Mouse (Mus musculus): ENCODE measurements around the gene Prkcz.

Prkcz gene

GRCm38 (mm10) chr4:155306356-155307242 is 54.6 kb downstream of the Prkcz start:
- DNase-seq, result no peak

DNA sequence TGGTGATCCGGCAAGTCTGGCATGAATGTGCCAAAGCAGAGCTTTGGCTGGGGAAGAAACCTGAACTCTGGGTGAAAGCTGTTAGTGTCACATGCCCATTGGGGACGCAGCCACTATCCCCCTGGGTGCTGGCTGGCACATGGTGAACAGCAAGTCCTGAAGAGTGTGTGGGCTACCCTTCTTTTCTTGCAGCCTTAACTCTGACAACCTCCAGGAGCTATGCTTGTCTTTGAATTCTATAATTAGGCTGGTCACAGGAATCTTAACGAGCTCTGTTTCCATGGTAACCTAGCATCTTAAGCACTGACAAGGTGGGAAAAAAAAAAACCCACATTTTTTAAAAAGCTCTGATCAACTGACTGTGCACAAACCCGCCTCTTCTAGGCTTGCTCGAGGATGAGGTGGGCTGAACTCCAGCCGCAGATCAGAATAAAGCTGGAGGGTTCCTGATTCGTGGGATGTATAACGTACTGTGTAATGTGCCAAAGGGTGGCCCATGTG is 55.6 kb downstream of the Prkcz start:
- no peak for DNase-seq

DNA sequence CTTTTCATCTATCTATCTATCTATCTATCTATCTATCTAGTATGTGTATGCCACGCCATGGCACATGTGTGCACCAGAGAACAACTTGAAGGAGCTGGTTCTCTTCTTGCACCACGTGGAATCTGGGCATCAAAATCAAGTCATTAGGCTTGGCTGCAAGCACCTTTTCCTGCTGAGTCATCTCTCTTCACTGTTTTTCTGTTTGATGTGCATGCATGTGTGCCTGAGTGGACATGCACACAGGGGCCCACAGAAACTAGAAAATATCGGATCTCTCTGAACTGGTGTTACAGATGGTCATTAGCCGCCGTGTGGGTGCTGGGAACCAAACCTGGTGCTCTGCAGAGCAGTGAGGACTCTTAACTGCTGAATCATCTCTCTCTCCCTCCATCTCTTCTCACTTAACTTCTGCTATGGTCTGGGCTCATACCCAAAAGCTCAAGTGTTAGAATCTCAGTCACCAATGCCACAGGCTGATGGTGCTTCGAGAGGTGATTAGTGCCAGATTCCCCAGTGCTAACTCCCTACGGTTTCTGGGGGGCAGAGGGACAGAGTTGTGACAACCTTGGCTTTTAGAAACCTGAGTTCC is 56.6 kb downstream of the Prkcz start:
- no peak for DNase-seq

DNA sequence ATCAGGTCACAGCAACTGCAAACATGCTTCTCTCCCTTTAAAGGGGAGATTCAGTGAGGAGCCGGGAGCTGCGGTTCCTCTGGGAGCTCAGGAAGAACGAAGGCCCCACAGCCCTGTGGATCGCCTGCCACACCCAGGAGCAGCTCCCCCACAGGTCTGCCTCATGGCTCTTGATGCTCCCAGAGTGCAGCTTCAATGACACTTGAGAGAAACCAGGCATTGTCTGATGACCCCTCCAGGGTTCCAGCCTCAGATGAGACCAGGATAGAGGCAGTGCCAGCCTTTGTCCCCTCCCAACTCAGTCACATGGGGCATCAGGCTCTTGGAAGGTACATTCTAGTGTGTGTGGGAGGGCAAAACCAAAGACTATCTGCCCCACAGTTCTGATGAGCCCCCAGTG is 59.2 kb downstream of the Prkcz start:
- no peak for DNase-seq

GRCm38 (mm10) chr4:155301098-155301447 is 60.1 kb downstream of the Prkcz start:
- DNase-seq, result no peak

GRCm38 (mm10) chr4:155300421-155301097 is 60.6 kb downstream of the Prkcz start:
- no peak for DNase-seq

DNA sequence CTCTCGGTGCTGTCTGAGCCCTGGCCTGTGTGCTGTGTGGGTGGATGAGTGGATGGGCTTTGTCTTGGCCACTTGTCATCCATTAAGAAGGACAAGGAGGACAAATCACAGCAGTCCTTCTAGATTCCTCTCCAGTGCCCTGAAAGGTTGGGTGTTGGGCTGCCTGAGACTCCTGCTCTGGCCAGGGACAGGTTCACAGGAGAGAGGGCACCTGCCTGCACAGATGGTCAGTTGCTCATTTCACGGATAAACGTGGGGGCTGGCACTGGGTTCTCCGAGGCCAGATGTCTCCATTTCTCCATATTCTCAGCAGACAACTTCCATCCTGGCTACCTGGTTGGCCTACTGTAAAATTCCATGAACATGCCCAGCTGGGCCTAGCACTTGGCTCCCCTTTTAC is 62.3 kb downstream of the Prkcz start:
- DNase-seq, result no peak

DNA sequence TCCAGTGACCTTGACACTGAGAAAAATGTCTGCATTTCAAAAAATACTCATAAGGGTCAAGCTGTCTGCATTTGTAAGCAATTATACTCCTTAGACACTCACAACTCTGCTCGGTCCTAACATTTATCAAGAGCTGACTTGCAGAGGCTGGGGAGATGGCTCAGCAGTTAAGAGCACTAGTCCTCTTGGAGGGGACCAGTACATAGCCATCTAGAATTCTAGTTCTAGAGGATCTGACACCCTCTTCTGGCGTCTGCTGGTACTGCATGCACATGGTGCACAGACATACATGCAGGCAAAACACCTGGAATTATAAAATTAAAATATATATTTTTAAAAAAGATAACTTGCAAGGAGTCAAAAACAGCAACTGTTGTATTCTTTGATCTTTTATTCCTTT is 64.1 kb downstream of the Prkcz start:
- peak; percentile 21 for DNase-seq

DNA sequence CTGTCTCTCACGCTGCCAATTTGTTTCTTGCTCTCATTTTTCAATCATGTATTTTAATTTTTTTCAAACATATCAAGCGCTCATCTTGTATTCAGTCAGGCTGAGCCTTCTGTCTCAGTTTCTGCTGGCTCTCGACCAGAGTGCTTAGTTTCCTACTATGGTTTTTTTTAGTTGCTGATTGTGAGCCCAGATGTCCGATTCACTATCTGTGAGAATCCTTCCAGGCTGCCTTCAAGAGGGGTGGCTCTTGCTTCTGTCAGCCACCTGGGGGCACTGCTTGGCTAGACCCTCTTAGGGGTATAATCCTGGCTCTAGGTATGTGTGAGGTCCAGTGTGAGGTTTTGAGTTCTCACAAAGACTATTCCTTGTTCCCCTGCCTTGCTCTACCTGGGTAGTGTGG is 65.2 kb downstream of the Prkcz start:
- DNase-seq, result no peak

GRCm38 (mm10) chr4:155295026-155295590 is 66.1 kb downstream of the Prkcz start:
- no peak for DNase-seq

DNA sequence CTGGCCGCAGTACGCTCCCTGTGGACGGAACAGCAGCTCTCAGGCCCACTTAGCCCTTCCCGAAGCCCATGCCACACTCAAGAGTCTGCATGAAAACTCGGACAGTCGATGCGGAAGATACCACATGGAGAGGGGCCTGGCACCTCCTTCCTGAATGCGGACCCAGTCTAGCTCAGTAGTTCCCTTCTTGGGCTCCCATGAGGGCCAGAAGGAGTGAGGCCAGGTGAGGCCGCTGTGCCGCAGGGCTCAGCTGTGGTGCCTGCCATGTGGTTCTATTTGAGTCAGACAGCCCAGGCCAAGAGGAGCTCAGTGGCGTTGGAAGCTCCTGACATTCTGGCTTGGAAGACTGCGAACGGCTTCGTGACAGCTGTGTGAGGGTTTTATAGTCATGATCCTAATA is 66.8 kb downstream of the Prkcz start:
- DNase-seq, result no peak

GRCm38 (mm10) chr4:155292863-155293262 is 68.3 kb downstream of the Prkcz start:
- no peak for DNase-seq

DNA sequence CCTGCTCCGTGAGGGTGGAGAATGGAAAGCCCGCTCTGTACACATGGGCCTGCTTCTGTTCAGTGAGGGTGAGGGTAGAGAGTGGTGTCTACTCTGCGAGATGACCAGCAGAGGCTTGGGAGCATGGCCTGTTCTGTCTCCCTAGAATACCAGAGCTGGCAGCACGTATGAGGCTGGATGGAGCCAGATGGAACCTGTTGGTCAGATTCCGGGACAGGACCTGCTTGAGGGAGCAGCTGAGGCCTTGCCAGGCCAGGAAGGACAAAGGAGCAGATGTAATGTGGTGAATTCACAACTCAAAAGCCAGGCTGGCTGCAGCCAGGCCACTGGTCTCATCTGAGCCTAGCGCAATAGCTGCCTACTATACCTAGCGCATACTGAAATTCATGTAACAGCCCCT is 71.1 kb downstream of the Prkcz start:
- no peak for DNase-seq

DNA sequence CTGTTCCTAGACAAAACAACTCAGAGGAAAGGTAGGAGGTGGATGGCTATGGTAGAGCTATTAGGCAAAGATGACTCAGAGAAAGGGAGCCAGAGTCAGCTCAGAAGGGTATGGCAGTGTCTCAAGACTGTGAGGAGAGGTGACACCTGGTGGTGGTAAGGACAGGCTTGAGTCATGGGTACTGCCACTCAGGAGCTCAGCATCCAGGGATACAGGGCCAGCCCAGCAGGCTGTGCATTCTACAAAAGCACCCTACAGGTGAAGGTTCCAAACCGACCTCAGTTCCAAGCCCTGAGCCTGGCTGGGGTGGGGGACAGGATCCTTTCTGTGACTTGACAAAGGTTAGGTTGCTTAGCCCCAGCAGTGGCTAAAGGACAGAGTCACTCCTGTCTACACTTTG is 72.6 kb downstream of the Prkcz start:
- no peak for DNase-seq

DNA sequence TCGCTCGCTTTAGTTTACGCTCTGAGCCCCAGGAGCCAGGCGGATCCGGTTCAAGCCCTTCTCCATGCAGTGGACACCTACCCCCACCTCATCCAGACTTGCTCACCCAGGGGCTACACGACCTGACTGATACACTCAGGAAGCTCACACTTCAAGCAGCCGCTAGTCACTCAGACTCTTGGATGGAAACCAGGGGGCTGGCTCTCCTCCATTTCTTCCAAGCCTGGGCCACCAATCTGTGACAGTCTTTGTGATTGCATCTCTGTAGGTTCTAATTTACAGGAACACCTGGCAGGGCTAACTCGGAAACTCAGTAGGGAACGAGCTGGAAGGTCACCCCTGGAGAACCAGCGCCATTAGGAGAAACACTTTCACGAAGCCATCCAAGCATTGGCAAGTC is 73.4 kb downstream of the Prkcz start:
- DNase-seq, result no peak

DNA sequence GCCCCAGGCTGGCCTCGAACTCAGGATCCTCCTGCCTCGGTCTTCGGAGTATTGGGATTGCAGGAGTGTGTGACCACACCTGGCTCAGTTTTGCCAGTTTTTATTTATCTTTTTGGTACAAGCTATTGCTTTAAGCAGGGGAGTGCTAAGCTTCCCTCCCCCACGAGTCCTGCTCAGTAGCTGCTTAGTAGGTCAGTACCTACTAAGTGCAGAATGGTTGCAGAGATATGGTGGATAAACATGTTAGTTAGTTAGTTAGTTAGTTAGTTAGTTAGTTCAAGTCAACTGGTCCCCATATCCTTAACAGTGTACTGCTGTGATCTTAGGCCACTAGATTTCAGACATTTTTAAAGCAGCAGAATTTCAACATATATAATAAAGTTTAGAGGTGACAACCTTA is 75.1 kb downstream of the Prkcz start:
- DNase-seq, result no peak

- DNase-seq, result no peak
Observed at GRCm38 (mm10) chr4:155284521-155285379, 76.4 kb downstream of the Prkcz start.

DNA sequence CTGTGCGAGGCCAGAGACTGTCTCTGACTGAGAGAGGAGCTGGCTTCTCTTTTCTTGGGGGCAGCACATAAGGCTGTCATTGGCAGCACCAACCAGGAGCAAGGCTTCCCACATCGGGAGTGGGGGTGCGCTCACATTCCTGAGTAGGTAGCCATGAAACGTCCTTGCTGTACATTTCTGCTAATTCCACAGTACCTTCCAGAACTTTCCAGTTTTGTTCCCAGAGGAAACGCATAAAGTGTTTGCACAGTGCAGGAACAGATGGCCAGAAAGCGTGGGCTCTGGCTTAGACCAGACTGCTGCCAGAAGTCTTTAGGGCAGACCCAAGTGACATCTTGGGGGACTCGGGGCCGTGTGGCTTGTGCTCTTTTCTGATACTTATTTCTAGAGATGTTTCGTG is 77.6 kb downstream of the Prkcz start:
- no peak for DNase-seq

DNA sequence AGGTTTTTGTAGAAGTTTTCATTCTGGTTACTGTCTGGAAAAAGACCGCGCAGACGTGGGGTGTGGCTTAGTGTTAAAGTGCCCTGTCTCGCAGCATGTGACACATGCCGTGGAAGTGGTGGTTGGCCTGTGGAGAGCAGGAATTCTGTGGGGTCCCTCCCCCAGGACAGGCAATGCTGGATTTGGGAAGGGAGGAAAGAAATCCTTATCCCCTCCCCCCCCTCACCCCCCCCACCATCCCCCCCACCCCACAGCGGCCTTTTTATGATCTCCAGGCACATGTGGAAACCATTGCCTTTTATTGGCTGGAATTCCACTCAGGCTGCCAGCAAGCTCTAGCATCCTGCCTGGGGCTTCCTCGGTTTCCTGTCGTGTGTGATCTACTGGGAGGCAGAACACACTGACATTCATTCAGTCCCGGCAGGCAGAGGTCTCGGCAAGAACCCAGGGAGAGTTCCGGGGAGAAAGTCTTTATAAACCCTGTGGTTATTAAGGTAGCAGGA is 78.1 kb downstream of the Prkcz start:
- no peak for DNase-seq

- DNase-seq, result no peak
Observed at GRCm38 (mm10) chr4:155282231-155282630, 78.9 kb downstream of the Prkcz start.

GRCm38 (mm10) chr4:155281652-155282051 is 79.5 kb downstream of the Prkcz start:
- no peak for DNase-seq

GRCm38 (mm10) chr4:155281227-155281626 is 79.9 kb downstream of the Prkcz start:
- no peak for DNase-seq

GRCm38 (mm10) chr4:155280768-155281121 is 80.4 kb downstream of the Prkcz start:
- no peak for DNase-seq

All from thymus, postnatal 25 days (tissue).